Mouse (Mus musculus): ENCODE measurements around the gene Adamts10.

DNA sequence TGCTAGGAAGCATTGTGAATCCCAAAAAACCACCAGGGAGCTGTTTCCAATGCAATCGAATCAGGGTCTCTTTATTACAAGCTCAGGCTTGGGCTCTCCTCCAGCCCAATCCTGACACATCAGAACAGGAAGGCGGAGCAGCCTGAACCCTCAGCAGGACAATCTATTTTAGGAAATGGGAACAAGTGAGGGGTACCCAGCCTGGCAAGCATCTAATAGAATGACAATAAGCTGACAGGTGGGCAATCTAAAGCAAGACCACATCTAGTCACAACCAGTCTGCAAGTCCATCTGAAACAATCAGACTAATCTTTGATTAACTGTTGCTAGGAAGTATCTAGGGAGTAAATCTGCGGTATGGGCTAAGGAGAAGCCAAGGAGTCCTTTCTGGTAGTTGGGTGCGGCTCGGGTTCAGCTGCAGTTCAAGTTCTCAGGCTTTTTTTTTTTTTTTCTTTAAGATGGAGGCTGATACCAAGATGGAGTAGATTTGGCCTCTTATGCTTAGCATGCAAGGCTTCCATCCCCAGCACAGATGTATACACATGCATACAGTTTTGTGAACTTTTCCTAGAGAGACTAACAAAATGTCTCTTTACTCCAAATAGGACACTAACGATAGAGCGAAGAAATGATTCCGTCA lies 76.0 kb downstream of the Adamts10 start:
- no peak for TF ChIP-seq CTCF (IDR thresholded peaks at IDR 0.05; ENCODE audit: insufficient read depth, low read depth, low read length)
- no peak for TF ChIP-seq POLR2A (IDR thresholded peaks at IDR 0.05; ENCODE audit: insufficient read depth, low read depth, low read length)

Data from olfactory bulb, adult 2 months (tissue).